Mouse (Mus musculus): ENCODE measurements around the gene Ankrd66. TPM values are rescaled to one million over a fixed set of nuclear protein-coding genes. Genes with fewer than 3 reads are reported as not detected.

The Ankrd66 gene
- not detected for total RNA-seq (2023)

GRCm38 (mm10) chr17:43543539-43543938, at the start of gene Ankrd66:
Gene Ankrd66 (minus strand): TSS chr17:43543639.

GRCm38 (mm10) chr17:43567992-43568888, 24.8 kb upstream of the Ankrd66 start, which contains the start of gene Pla2g7:
Gene Pla2g7 (plus strand): TSS chr17:43568098.

GRCm38 (mm10) chr17:43502592-43502991, 40.8 kb downstream of the Ankrd66 start, which contains the start of gene Mep1a:
Gene Mep1a (minus strand): TSS chr17:43502812.

Other genes starting within 250 kb of the Ankrd66 start
- gene Adgrf5, start 183.2 kb downstream of the Ankrd66 start, total RNA-seq (2023), result not detected
- not detected for gene Mep1a, start 40.8 kb downstream of the Ankrd66 start, total RNA-seq (2023)
- gene Pla2g7, start 24.5 kb upstream of the Ankrd66 start, total RNA-seq (2023), result 4.4 TPM
- gene Tdrd6, start 86.7 kb upstream of the Ankrd66 start, total RNA-seq (2023), result not detected
- 11.6 TPM for gene Slc25a27, start 123.6 kb upstream of the Ankrd66 start, total RNA-seq (2023)
- 4.4 TPM for gene Cyp39a1, start 123.8 kb upstream of the Ankrd66 start, total RNA-seq (2023)

Measured in CD8-positive naive resting alpha-beta T cell, adult 57 days (primary cell).